Mouse (Mus musculus) cortical plate, adult 2 months (tissue): Measurements from ENCODE around the gene Ccser2.

Source experiments
- CTCF ChIP-seq: fragments of 200-500 bp; IDR thresholded peaks from 2 replicates; pipeline ENCODE4 v1.5.1; 2011; ENCODE audit warnings: mild to moderate bottlenecking, control low read depth, low read length; ENCODE audit not compliant: insufficient read depth; ENCODE audit errors: extremely low read depth
- POLR2A ChIP-seq: fragments of 200-500 bp; IDR thresholded peaks from 2 replicates; pipeline ENCODE4 v1.6.1; 2011; ENCODE audit warnings: mild to moderate bottlenecking, low read length, control low read depth; ENCODE audit not compliant: insufficient read depth; ENCODE audit errors: extremely low read depth

DNA sequence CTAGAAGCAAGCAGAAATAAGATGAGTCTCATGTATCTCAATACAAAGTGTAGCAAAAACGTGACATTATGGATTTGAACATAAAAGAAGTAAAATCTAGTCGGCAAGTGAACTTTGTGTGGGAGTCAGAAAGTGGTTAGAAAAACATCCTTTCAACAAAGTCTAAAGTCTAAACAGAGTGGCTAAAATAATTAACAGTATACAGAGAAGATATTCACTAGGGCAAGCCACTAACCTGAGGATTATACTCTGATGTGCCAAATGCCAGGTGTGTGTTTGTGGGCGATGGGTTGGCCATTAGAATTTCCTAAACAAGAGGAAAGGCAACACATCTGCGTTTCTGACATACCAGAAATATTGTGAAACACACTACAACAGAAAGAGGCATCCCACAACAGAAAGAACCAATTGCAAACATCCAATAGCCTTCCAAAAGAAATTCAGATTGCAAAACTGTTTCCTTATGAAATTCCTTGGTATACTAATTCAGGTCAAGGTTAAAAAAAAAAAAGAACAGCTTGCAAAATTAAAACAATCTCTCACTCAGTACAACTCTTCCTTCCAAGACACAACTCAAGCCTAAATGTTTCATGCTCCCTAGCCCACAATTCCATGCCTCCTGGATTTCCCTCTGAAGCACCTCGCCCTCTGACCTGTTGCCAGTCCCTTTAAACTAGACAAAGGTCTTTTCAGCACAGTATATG is 47.1 kb downstream of the Ccser2 start:
- no peak for TF ChIP-seq CTCF
- TF ChIP-seq POLR2A, result no peak
